Mouse (Mus musculus) cerebellum, postnatal 10 days (tissue): ENCODE results near the gene Sec16a.
"Not testable (repeated sequence)": the region's sequence is repeated elsewhere in the genome, so short reads cannot be mapped to it uniquely, and the experiment has no call there.

Experiments
- DNase-seq, 2 experiments: peaks; one replicate each; pipeline ENCODE4 v3.0.0; 2021; ENCODE audit warnings: mixed read lengths in 2 of 2

Gene Sec16a

DNA sequence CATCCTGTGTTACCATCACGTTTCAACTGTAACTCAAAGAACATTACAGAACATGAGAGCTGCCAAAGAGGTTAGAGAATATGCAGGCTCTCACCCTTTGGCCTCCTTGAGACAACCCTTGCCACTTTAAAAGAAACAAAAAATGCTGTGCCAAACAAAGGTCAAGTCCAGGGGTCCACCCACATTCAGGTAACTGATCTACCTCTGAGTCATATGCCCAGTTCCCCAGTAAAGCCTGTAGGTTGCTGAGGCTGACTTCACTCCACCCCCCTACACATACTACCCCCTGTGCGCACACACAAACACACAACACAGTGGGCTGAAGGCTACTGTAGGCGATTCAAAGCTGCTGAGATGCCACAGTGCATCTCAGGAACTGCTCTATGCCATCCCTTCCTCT lies 57.3 kb downstream of the Sec16a start:
- no peak for DNase-seq

DNA sequence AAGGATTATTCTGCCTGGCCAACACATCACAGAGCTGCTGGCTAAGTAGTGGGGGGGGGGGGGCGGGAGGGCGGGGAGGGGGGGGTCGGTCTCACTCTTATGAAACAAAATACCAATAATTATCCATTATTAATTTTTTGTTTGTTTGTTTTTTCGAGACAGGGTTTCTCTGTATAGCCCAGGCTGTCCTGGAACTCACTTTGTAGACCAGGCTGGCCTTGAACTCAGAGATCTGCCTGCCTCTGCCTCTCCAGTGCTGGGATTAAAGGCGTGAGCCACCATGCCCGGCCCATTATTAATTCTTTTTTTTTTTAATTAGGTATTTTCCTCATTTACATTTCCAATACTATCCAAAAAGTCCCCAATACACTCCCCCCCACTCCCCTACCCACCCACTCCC lies 64.1 kb downstream of the Sec16a start:
- DNase-seq, result not testable (repeated sequence)

DNA sequence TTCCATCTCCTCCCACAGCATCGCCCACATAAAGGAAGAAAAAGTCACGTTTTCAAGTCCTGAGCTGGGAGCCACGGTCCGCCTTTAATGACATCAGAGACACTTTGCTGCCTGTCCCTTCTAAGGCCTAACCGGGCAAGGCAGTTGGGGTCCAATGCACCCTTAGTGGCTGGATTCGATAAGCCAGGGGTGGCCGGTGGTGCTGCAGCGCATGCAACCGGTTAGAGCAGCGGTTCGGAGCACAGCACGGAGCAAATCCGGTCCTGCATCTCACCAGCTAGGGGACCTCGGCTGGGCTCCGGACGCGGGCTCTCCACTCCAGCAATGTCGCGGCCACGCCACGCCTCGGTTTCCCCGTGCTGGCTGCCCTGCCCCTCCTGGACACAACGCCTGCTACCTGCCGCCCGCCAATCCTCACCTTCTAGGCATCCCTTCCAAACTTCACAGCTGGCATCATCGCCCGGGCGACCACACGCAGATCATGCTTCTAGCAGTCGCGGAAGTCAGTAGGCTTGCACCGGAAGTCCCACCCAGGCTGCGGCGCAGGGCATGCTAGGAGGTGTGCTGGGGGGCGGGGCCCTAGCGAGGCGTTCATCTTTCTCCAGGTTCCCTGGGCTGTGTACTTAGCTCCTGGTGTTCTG lies 64.8 kb downstream of the Sec16a start, which contains the start of gene Snapc4:
TSS of gene Snapc4 (minus strand) at position 523 of the 641 bp plus-strand sequence.
- DNase-seq, result peak; percentile 87 to 90

DNA sequence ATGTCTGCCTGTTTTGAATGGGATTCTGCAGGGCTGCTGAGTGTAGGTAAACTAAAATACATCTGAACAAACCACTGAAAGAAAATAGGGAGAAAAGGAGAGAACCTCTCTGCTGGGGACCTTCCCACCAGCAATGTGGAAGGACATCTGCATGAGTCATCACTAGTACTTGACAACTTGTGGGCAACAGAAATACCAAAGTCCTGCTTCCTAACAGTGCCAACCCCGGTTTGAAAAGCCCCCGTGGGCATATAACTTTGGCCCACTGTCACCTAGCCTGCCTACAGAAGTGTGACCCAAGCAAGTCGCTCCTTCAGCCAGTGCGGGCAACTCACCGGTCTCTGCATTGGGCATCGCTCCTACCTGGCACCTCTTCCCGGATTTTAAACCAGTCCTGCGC lies 72.6 kb downstream of the Sec16a start:
- no peak for DNase-seq

GRCm38 (mm10) chr2:26368572-26368971 lies 76.4 kb downstream of the Sec16a start:
- DNase-seq, result no peak

- no peak for DNase-seq
Measured at GRCm38 (mm10) chr2:26367911-26368310, 77.1 kb downstream of the Sec16a start.

GRCm38 (mm10) chr2:26364738-26365465 lies 80.1 kb downstream of the Sec16a start:
- DNase-seq, result peak; percentile 81

- DNase-seq, result no peak
Measured at GRCm38 (mm10) chr2:26363481-26363880, 81.5 kb downstream of the Sec16a start.

- no peak for DNase-seq
Measured at GRCm38 (mm10) chr2:26362991-26363390, 82.0 kb downstream of the Sec16a start.

GRCm38 (mm10) chr2:26360772-26361171 lies 84.2 kb downstream of the Sec16a start, which contains the start of gene Card9:
Gene Card9, minus strand, starts transcription at chr2:26360918.
- no peak for DNase-seq

GRCm38 (mm10) chr2:26359983-26360382 lies 85.0 kb downstream of the Sec16a start:
- peak; percentile 74 to 77 for DNase-seq
